Mouse (Mus musculus): ENCODE data around the gene Gm6525. TPM values are rescaled to one million over a fixed set of nuclear protein-coding genes. Genes with fewer than 3 reads are reported as not detected.

Gene Gm6525
- polyA plus RNA-seq, 1 experiment = not detected

GRCm38 (mm10) chr3:84155146-84155545, 18.8 kb upstream of the Gm6525 start:
- WGBS = under 1% methylated on average over 27 of the region's 27 CpGs
- DNase-seq = no peak

GRCm38 (mm10) chr3:84155558-84156006, 18.3 kb upstream of the Gm6525 start, which contains the start of gene Mnd1:
Gene Mnd1 (minus strand): TSS chr3:84155786.
- under 1% methylated on average over 29 of the region's 29 CpGs for WGBS
- Histone ChIP-seq H3K4me1 (replicated peaks; ENCODE audit: control insufficient read depth, insufficient read depth, low read length) (peaks cover 4% of the 10 kb centered on the region), H3K27ac (ENCODE audit: control insufficient read depth, insufficient read depth, low read length) (no peak within 1 kb of the TSS), H3K4me3 (ENCODE audit: control insufficient read depth, insufficient read depth, low read length) (peak within 1 kb of the TSS; percentile 45), H3K36me3 (ENCODE audit: control insufficient read depth, insufficient read depth, low read length) (no peaks in the 10 kb centered on the region), H3K27me3 (ENCODE audit: control insufficient read depth, insufficient read depth, low read length) (no peaks in the 10 kb centered on the region)
- TF ChIP-seq POLR2A (IDR thresholded peaks at IDR 0.05; ENCODE audit: control insufficient read depth, extremely low read depth, insufficient read depth, low read length, poor library complexity) (0 out of 2 replicates have a peak, but pooled peaks have one; percentile 56), CTCF (IDR thresholded peaks at IDR 0.05; ENCODE audit: borderline replicate concordance, control insufficient read depth, extremely low read depth, insufficient read depth, low read length, poor library complexity) (peak; percentile 93)
- peak; percentile 98 for DNase-seq

More at GRCm38 (mm10) chr3:84155146-84155545, 18.8 kb upstream of the Gm6525 start:
- Histone ChIP-seq H3K4me3 (ENCODE audit: control insufficient read depth, insufficient read depth, low read length) (peak overlapping the region; percentile 44), H3K27ac (ENCODE audit: control insufficient read depth, insufficient read depth, low read length) (no peak overlapping the region), H3K4me1 (replicated peaks; ENCODE audit: control insufficient read depth, insufficient read depth, low read length) (peaks cover 4% of the 10 kb centered on the region), H3K36me3 (ENCODE audit: control insufficient read depth, insufficient read depth, low read length) (no peaks in the 10 kb centered on the region), H3K27me3 (ENCODE audit: control insufficient read depth, insufficient read depth, low read length) (no peaks in the 10 kb centered on the region)
- TF ChIP-seq CTCF (IDR thresholded peaks at IDR 0.05; ENCODE audit: borderline replicate concordance, control insufficient read depth, extremely low read depth, insufficient read depth, low read length, poor library complexity) = no peak
- no peak for TF ChIP-seq POLR2A (IDR thresholded peaks at IDR 0.05; ENCODE audit: control insufficient read depth, extremely low read depth, insufficient read depth, low read length, poor library complexity)

GRCm38 (mm10) chr3:84156105-84156504, 17.8 kb upstream of the Gm6525 start:
- DNase-seq = no peak
- H3K4me1 ChIP-seq (replicated peaks; ENCODE audit: control insufficient read depth, insufficient read depth, low read length) = peaks cover 4% of the 10 kb centered on the region
- no peak overlapping the region for H3K4me3 ChIP-seq (ENCODE audit: control insufficient read depth, insufficient read depth, low read length)
- 54% methylated on average over 6 of the region's 6 CpGs for WGBS
- no peak overlapping the region for H3K27ac ChIP-seq (ENCODE audit: control insufficient read depth, insufficient read depth, low read length)
- TF ChIP-seq CTCF (IDR thresholded peaks at IDR 0.05; ENCODE audit: borderline replicate concordance, control insufficient read depth, extremely low read depth, insufficient read depth, low read length, poor library complexity) (no peak), POLR2A (IDR thresholded peaks at IDR 0.05; ENCODE audit: control insufficient read depth, extremely low read depth, insufficient read depth, low read length, poor library complexity) (no peak)
- no peaks in the 10 kb centered on the region for H3K27me3 ChIP-seq (ENCODE audit: control insufficient read depth, insufficient read depth, low read length)
- H3K36me3 ChIP-seq (ENCODE audit: control insufficient read depth, insufficient read depth, low read length) = no peaks in the 10 kb centered on the region

- H3K4me3 ChIP-seq (ENCODE audit: control insufficient read depth, insufficient read depth, low read length) = no peak overlapping the region
- 94% methylated on average over 4 of the region's 4 CpGs for WGBS
- no peak for TF ChIP-seq POLR2A (IDR thresholded peaks at IDR 0.05; ENCODE audit: control insufficient read depth, extremely low read depth, insufficient read depth, low read length, poor library complexity)
- no peak for TF ChIP-seq CTCF (IDR thresholded peaks at IDR 0.05; ENCODE audit: borderline replicate concordance, control insufficient read depth, extremely low read depth, insufficient read depth, low read length, poor library complexity)
- no peak overlapping the region for H3K27ac ChIP-seq (ENCODE audit: control insufficient read depth, insufficient read depth, low read length)
- no peaks in the 10 kb centered on the region for H3K27me3 ChIP-seq (ENCODE audit: control insufficient read depth, insufficient read depth, low read length)
- DNase-seq = no peak
- no peaks in the 10 kb centered on the region for H3K36me3 ChIP-seq (ENCODE audit: control insufficient read depth, insufficient read depth, low read length)
- peaks cover 4% of the 10 kb centered on the region for H3K4me1 ChIP-seq (replicated peaks; ENCODE audit: control insufficient read depth, insufficient read depth, low read length)
These were observed 16.9 kb upstream of the Gm6525 start for GRCm38 (mm10) chr3:84157011-84157410.

GRCm38 (mm10) chr3:84157559-84158350, 16.1 kb upstream of the Gm6525 start:
- peaks cover 4% of the 10 kb centered on the region for H3K4me1 ChIP-seq (replicated peaks; ENCODE audit: control insufficient read depth, insufficient read depth, low read length)
- WGBS = 96% methylated on average over 4 of the region's 4 CpGs
- TF ChIP-seq CTCF (IDR thresholded peaks at IDR 0.05; ENCODE audit: borderline replicate concordance, control insufficient read depth, extremely low read depth, insufficient read depth, low read length, poor library complexity) (no peak), POLR2A (IDR thresholded peaks at IDR 0.05; ENCODE audit: control insufficient read depth, extremely low read depth, insufficient read depth, low read length, poor library complexity) (no peak)
- DNase-seq = no peak
- no peaks in the 10 kb centered on the region for H3K36me3 ChIP-seq (ENCODE audit: control insufficient read depth, insufficient read depth, low read length)
- H3K4me3 ChIP-seq (ENCODE audit: control insufficient read depth, insufficient read depth, low read length) = no peak overlapping the region
- H3K27me3 ChIP-seq (ENCODE audit: control insufficient read depth, insufficient read depth, low read length) = no peaks in the 10 kb centered on the region
- no peak overlapping the region for H3K27ac ChIP-seq (ENCODE audit: control insufficient read depth, insufficient read depth, low read length)

- H3K4me1 ChIP-seq (replicated peaks; ENCODE audit: control insufficient read depth, insufficient read depth, low read length) = peaks cover 6% of the 10 kb centered on the region
- DNase-seq = no peak
- no peaks in the 10 kb centered on the region for H3K36me3 ChIP-seq (ENCODE audit: control insufficient read depth, insufficient read depth, low read length)
- WGBS = 97% methylated on average over 3 of the region's 3 CpGs
- no peaks in the 10 kb centered on the region for H3K27me3 ChIP-seq (ENCODE audit: control insufficient read depth, insufficient read depth, low read length)
- H3K27ac ChIP-seq (ENCODE audit: control insufficient read depth, insufficient read depth, low read length) = no peak overlapping the region
- TF ChIP-seq POLR2A (IDR thresholded peaks at IDR 0.05; ENCODE audit: control insufficient read depth, extremely low read depth, insufficient read depth, low read length, poor library complexity) (no peak), CTCF (IDR thresholded peaks at IDR 0.05; ENCODE audit: borderline replicate concordance, control insufficient read depth, extremely low read depth, insufficient read depth, low read length, poor library complexity) (no peak)
- H3K4me3 ChIP-seq (ENCODE audit: control insufficient read depth, insufficient read depth, low read length) = no peak overlapping the region
These were observed 8.5 kb upstream of the Gm6525 start for GRCm38 (mm10) chr3:84165391-84165790.

Data from thymus, adult 2 months (tissue).